Mouse (Mus musculus): ENCODE results near the gene Ugt1a5.

DNA sequence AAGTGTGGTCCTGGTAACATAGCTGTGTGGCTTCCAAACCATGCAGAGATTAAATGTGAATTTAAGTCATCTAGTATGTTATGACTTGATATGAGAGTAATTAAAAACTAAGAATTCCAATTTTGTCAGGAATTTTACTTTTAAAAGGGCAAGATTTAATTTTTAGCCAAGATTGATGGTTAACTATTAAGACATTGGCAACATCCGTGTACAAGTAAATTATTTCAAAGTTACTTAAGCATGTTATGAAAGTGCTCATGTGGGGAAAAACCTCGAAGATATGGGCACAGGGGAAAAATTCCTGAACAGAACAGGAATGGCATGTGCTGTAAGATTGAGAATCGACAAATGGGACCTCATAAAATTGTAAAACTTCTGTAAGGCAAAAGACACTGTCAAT is 31.6 kb downstream of the Ugt1a5 start:
- TF ChIP-seq ZNF384 (IDR thresholded peaks at IDR 0.05; ENCODE audit: low read depth, low read length) (no peak), CHD2 (IDR thresholded peaks at IDR 0.05; ENCODE audit: low read depth, low read length) (no peak)

Data from ES-E14 (cell line).